Mouse (Mus musculus): ENCODE measurements around the gene Meiob.

DNA sequence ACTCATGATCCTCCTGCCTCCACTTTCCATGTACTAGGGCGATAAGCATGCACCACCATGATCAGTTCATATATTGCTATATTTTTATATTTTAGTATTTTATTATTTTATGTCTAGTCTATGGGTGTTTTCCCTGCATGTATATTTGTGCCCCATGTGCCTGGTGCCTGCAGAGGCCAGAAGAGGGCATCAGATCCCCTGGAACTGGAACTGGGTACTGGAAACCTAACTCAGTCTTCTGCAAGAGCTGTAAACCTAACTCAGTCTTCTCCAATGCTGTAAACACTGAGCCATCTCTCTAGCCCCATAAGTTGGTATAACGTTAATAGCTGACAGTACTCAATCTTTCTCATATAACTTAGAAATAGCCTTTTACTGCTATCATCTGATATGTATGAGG is 38.5 kb downstream of the Meiob start:
- no peak for TF ChIP-seq POLR2A (IDR thresholded peaks at IDR 0.05; ENCODE audit: insufficient read depth, low read depth, low read length)
- peak; percentile 60 for TF ChIP-seq CTCF (IDR thresholded peaks at IDR 0.05)
